Mouse (Mus musculus) liver, embryonic 13.5 days (tissue): ENCODE measurements around the gene Frmd5. TPM values are rescaled to one million over a fixed set of nuclear protein-coding genes. Genes with fewer than 3 reads are reported as not detected.
"Not testable (repeated sequence)": the region's sequence is repeated elsewhere in the genome, so short reads cannot be mapped to it uniquely, and the experiment has no call there.

Experiments
- ATAC-seq: fragments of 200-750 bp; cut with Nextera tagmentation; 2 replicates; pipeline ENCODE4 v1.8.0; 2017; ENCODE audit warnings: low read depth, mild to moderate bottlenecking, moderate number of reproducible peaks, moderate library complexity
- DNase-seq: peaks from one replicate; pipeline ENCODE4 v3.0.0; 2022
- H3K27ac ChIP-seq: fragments of 300-500 bp; sonication (generic); 2 replicates; pipeline ENCODE4 v1.5.1; 2015; ENCODE audit warnings: moderate library complexity, mild to moderate bottlenecking, inconsistent platforms
- H3K27me3 ChIP-seq: fragments of 300-500 bp; sonication (generic); 2 replicates; pipeline ENCODE4 v1.6.1; 2015; ENCODE audit warnings: mild to moderate bottlenecking, inconsistent platforms
- H3K36me3 ChIP-seq: fragments of 300-500 bp; sonication (generic); 2 replicates; pipeline ENCODE4 v1.6.1; 2015; ENCODE audit warnings: mild to moderate bottlenecking, inconsistent platforms
- H3K4me1 ChIP-seq: fragments of 300-500 bp; sonication (generic); replicated peaks from 2 replicates; pipeline ENCODE4 v1.6.1; 2015; ENCODE audit warnings: inconsistent platforms
- H3K4me2 ChIP-seq: fragments of 300-500 bp; sonication (generic); 2 replicates; pipeline ENCODE4 v1.6.1; 2015; ENCODE audit warnings: inconsistent platforms, mild to moderate bottlenecking, moderate library complexity
- H3K4me3 ChIP-seq: fragments of 300-500 bp; sonication (generic); replicated peaks from 2 replicates; pipeline ENCODE4 v1.5.1; 2015; ENCODE audit warnings: mild to moderate bottlenecking, inconsistent platforms
- H3K9ac ChIP-seq: fragments of 300-500 bp; sonication (generic); 2 replicates; pipeline ENCODE4 v1.6.1; 2015; ENCODE audit warnings: mild to moderate bottlenecking, inconsistent platforms
- H3K9me3 ChIP-seq: fragments of 300-500 bp; sonication (generic); replicated peaks from 2 replicates; pipeline ENCODE4 v1.6.1; 2016; ENCODE audit warnings: inconsistent platforms
- WGBS: fragments of 180-500 bp; shearing (Covaris S2); methylation state at CpG from one replicate; pipeline ENCODE4 v1.1.7; 2015; ENCODE audit not compliant: insufficient replicate concordance; 5-methylcytosine and 5-hydroxymethylcytosine counted together
- polyA plus RNA-seq: library from polyadenylated mRNA; unstranded; fragments of >200 nt; fragmentation: Nextera tagmentation; extraction: Ambion mirVana; gene quantifications from 2 replicates; pipeline ENCODE4 v1.2.1, GENCODE M21; 2015

The Frmd5 gene
- polyA plus RNA-seq, 1 experiment from 2014 or later, result 0.28 TPM

- no peak for ATAC-seq
These were observed 295.5 kb downstream of the Frmd5 start for GRCm38 (mm10) chr2:121511401-121511800.

GRCm38 (mm10) chr2:121509584-121509983 is 297.3 kb downstream of the Frmd5 start:
- peak; percentile 79 for DNase-seq
- ATAC-seq, result peak; percentile 69
- peak overlapping the region; percentile 80 for H3K4me2 ChIP-seq
- no peaks in the 10 kb centered on the region for H3K27me3 ChIP-seq
- peak overlapping the region; percentile 54 for H3K4me3 ChIP-seq
- peak overlapping the region; percentile 47; the same call in 1 of the 2 replicates for H3K27ac ChIP-seq
- no peaks in the 10 kb centered on the region for H3K9me3 ChIP-seq
- H3K9ac ChIP-seq, result peak overlapping the region; percentile 52
- WGBS, result 24% methylated on average over 16 of the region's 16 CpGs
- peaks cover 58% of the 10 kb centered on the region for H3K36me3 ChIP-seq
- H3K4me1 ChIP-seq, result peaks cover 55% of the 10 kb centered on the region

More at GRCm38 (mm10) chr2:121511401-121511800, 295.5 kb downstream of the Frmd5 start:
- Histone ChIP-seq H3K27ac (no peak overlapping the region), H3K9me3 (no peaks in the 10 kb centered on the region), H3K4me2 (no peak overlapping the region), H3K27me3 (no peaks in the 10 kb centered on the region), H3K9ac (no peak overlapping the region), H3K4me3 (no peak overlapping the region), H3K36me3 (peaks cover 70% of the 10 kb centered on the region), H3K4me1 (peaks cover 53% of the 10 kb centered on the region)
- DNase-seq, result no peak
- WGBS, result 82% methylated on average over 8 of the region's 8 CpGs

- peaks cover 52% of the 10 kb centered on the region for H3K36me3 ChIP-seq
- peak overlapping the region; percentile 81 for H3K9ac ChIP-seq
- H3K4me1 ChIP-seq, result peaks cover 56% of the 10 kb centered on the region
- no peak for ATAC-seq
- no peaks in the 10 kb centered on the region for H3K27me3 ChIP-seq
- H3K27ac ChIP-seq, result no peak overlapping the region
- WGBS, result 70% methylated on average over 2 of the region's 2 CpGs
- H3K4me2 ChIP-seq, result peak overlapping the region; percentile 80
- H3K9me3 ChIP-seq, result no peaks in the 10 kb centered on the region
- no peak for DNase-seq
- peak overlapping the region; percentile 72 for H3K4me3 ChIP-seq
These were observed 298.9 kb downstream of the Frmd5 start for GRCm38 (mm10) chr2:121507951-121508330.

- peak overlapping the region; percentile 80 for H3K4me2 ChIP-seq
- peak overlapping the region; percentile 81 for H3K9ac ChIP-seq
- H3K9me3 ChIP-seq, result no peaks in the 10 kb centered on the region
- H3K4me3 ChIP-seq, result peak overlapping the region; percentile 72
- DNase-seq (no peak), ATAC-seq (no peak)
- H3K36me3 ChIP-seq, result peaks cover 49% of the 10 kb centered on the region
- H3K27me3 ChIP-seq, result no peaks in the 10 kb centered on the region
- H3K4me1 ChIP-seq, result peaks cover 51% of the 10 kb centered on the region
- WGBS, result 8% methylated on average over 12 of the region's 12 CpGs
- H3K27ac ChIP-seq, result peak overlapping the region; percentile 44
These were observed 299.5 kb downstream of the Frmd5 start for GRCm38 (mm10) chr2:121507173-121507950.

GRCm38 (mm10) chr2:121505942-121506882 is 300.7 kb downstream of the Frmd5 start, which contains the start of the genes Mfap1a and Wdr76:
Gene Mfap1a (minus strand): TSS chr2:121506665.
Gene Wdr76 (plus strand): TSS chr2:121506723.
- DNase-seq (peak; percentile 84), ATAC-seq (peak; percentile 93)
- Histone ChIP-seq H3K36me3 (peaks cover 39% of the 10 kb centered on the region), H3K9ac (peak within 1 kb of the TSS; percentile 81), H3K4me3 (peak within 1 kb of the TSS; percentile 72), H3K4me2 (peak within 1 kb of the TSS; percentile 80), H3K4me1 (peaks cover 43% of the 10 kb centered on the region), H3K27ac (peak within 1 kb of the TSS; percentile 79)
- H3K9me3 ChIP-seq, H3K27me3 ChIP-seq: not testable (repeated sequence)
- 2% methylated on average over 42 of the region's 42 CpGs for WGBS

- H3K36me3 ChIP-seq, result peaks cover 12% of the 10 kb centered on the region; the same call in 1 of the 2 replicates
- ATAC-seq, H3K4me3 ChIP-seq, H3K4me2 ChIP-seq, H3K9me3 ChIP-seq, H3K4me1 ChIP-seq, H3K9ac ChIP-seq, H3K27ac ChIP-seq, H3K27me3 ChIP-seq, DNase-seq: not testable (repeated sequence)
- 70% methylated on average over 3 of the region's 6 CpGs for WGBS
These were observed 305.3 kb downstream of the Frmd5 start for GRCm38 (mm10) chr2:121501550-121501949.

Other genes starting within 250 kb of the Frmd5 start
- 5.4 and 6.6 TPM in 2 replicates for gene Casc4, start 59.9 kb upstream of the Frmd5 start, polyA plus RNA-seq
- gene Ctdspl2, start 148.9 kb upstream of the Frmd5 start, polyA plus RNA-seq, result 18.3 and 20.6 TPM in 2 replicates
- gene Mageb3, start 149.0 kb upstream of the Frmd5 start, polyA plus RNA-seq, result 0.03 TPM in 1 of 2 replicates, not detected in the other
- 11.0 and 13.7 TPM in 2 replicates for gene Eif3j1, start 221.5 kb upstream of the Frmd5 start, polyA plus RNA-seq